Mouse (Mus musculus) WW6 (cell line): ENCODE results near the gene Gpha2.
A peak's percentile ranks its signal among the peaks of the same experiment; 100 is the strongest.

ENCODE experiments used
- DNase-seq: peaks from one replicate; pipeline ENCODE4 v3.0.0-alpha.2; 2013; ENCODE audit warnings: low read depth, low spot score

Gene Gpha2

GRCm38 (mm10) chr19:6226135-6226534, at the start of gene Gpha2:
Gene Gpha2, plus strand, starts transcription at chr19:6226380.
- peak; percentile 65 for DNase-seq

GRCm38 (mm10) chr19:6178775-6179174, 47.4 kb upstream of the Gpha2 start:
- no peak for DNase-seq

- no peak for DNase-seq
Measured at GRCm38 (mm10) chr19:6181629-6182028, 44.6 kb upstream of the Gpha2 start.

GRCm38 (mm10) chr19:6182534-6182933, 43.6 kb upstream of the Gpha2 start:
- no peak for DNase-seq

- DNase-seq, result peak; percentile 56
Measured at GRCm38 (mm10) chr19:6184131-6184530, 42.0 kb upstream of the Gpha2 start, which contains the start of gene Majin. Gene Majin, plus strand, starts transcription at chr19:6184388.

- DNase-seq, result no peak
Measured at GRCm38 (mm10) chr19:6204265-6204664, 21.9 kb upstream of the Gpha2 start.

- DNase-seq, result no peak
Measured at GRCm38 (mm10) chr19:6206716-6207115, 19.5 kb upstream of the Gpha2 start.

GRCm38 (mm10) chr19:6216046-6216705, 10.0 kb upstream of the Gpha2 start:
- no peak for DNase-seq

GRCm38 (mm10) chr19:6218606-6219005, 7.6 kb upstream of the Gpha2 start:
- no peak for DNase-seq

GRCm38 (mm10) chr19:6226763-6227162, 583 bp downstream of the Gpha2 start:
- DNase-seq, result no peak

- DNase-seq, result no peak
Measured at GRCm38 (mm10) chr19:6227864-6228263, 1.7 kb downstream of the Gpha2 start.

GRCm38 (mm10) chr19:6230411-6230810, 4.2 kb downstream of the Gpha2 start:
- DNase-seq, result no peak

- no peak for DNase-seq
Measured at GRCm38 (mm10) chr19:6231036-6231435, 4.9 kb downstream of the Gpha2 start.

- no peak for DNase-seq
Measured at GRCm38 (mm10) chr19:6233647-6234046, 7.5 kb downstream of the Gpha2 start.

- DNase-seq, result no peak
Measured at GRCm38 (mm10) chr19:6234337-6235083, 8.3 kb downstream of the Gpha2 start.

- peak; percentile 65 for DNase-seq
Measured at GRCm38 (mm10) chr19:6235084-6236052, 9.2 kb downstream of the Gpha2 start, which contains the start of gene Ppp2r5b. Gene Ppp2r5b, minus strand, starts transcription at chr19:6235872.

GRCm38 (mm10) chr19:6236053-6236441, 9.9 kb downstream of the Gpha2 start:
- no peak for DNase-seq

- no peak for DNase-seq
Measured at GRCm38 (mm10) chr19:6236842-6237241, 10.7 kb downstream of the Gpha2 start.

GRCm38 (mm10) chr19:6238740-6239139, 12.6 kb downstream of the Gpha2 start:
- DNase-seq, result no peak

GRCm38 (mm10) chr19:6240136-6240535, 14.0 kb downstream of the Gpha2 start:
- no peak for DNase-seq

- DNase-seq, result no peak
Measured at GRCm38 (mm10) chr19:6240725-6241124, 14.5 kb downstream of the Gpha2 start.
